Mouse (Mus musculus): ENCODE results near the gene Gm44973.

- TF ChIP-seq POLR2A (IDR thresholded peaks at IDR 0.05; ENCODE audit: insufficient read depth, low read depth, low read length) (no peak), CTCF (IDR thresholded peaks at IDR 0.05) (no peak)
These were observed 21.7 kb downstream of the Gm44973 start for GRCm38 (mm10) chr7:5037026-5037425.
